In genomic region chr4:151988014-151988341, GRCm38 (mm10) we compare ENCODE assay signal across 7 mouse cellular contexts. TPM values are rescaled to one million over a fixed set of nuclear protein-coding genes. Genes with fewer than 3 reads are reported as not detected.
DNase-seq lines count a peak whose midpoint lies in the region; ATAC-seq and TF ChIP-seq lines count a peak whose summit lies in the region.

No protein-coding gene starts in this region.

- H3K9ac ChIP-seq in lung, embryonic 14.5 days, result peak overlapping the region; percentile 84
- peak overlapping the region; percentile 97 for H3K9ac ChIP-seq in embryonic facial prominence, embryonic 13.5 days
- H3K9ac ChIP-seq in intestine, embryonic 16.5 days (ENCODE audit: low read depth, low read length), result peak overlapping the region; percentile 97

- no peaks in the 10 kb centered on the region for H3K9me3 ChIP-seq in lung, embryonic 14.5 days (ENCODE audit: low read depth, low read length)
- H3K9me3 ChIP-seq in embryonic facial prominence, embryonic 13.5 days, result no peaks in the 10 kb centered on the region
- no peaks in the 10 kb centered on the region for H3K9me3 ChIP-seq in intestine, embryonic 16.5 days (ENCODE audit: control insufficient read depth, low read length)

- peaks cover 58% of the 10 kb centered on the region for H3K36me3 ChIP-seq in lung, embryonic 14.5 days (ENCODE audit: insufficient read depth)
- H3K36me3 ChIP-seq in embryonic facial prominence, embryonic 13.5 days, result peaks cover 60% of the 10 kb centered on the region
- H3K36me3 ChIP-seq in intestine, embryonic 16.5 days (ENCODE audit: control insufficient read depth, insufficient read depth, low read length), result peaks cover 14% of the 10 kb centered on the region

- peak; percentile 20 for DNase-seq in lung, embryonic 14.5 days
- DNase-seq in lung, postnatal 14 days, result no peak
- no peak for DNase-seq in Muller cell, postnatal 12 days (ENCODE audit: inconsistent ontology term)
- no peak for DNase-seq in embryo, embryonic 9.5 days (ENCODE audit: extremely low spot score)

- TF ChIP-seq CTCF in lung, embryonic 14.5 days (IDR thresholded peaks at IDR 0.05; ENCODE audit: low read depth), result no peak
- no peak for TF ChIP-seq CTCF in olfactory bulb, adult 2 months (IDR thresholded peaks at IDR 0.05; ENCODE audit: insufficient read depth, low read depth, low read length)

- no peak for TF ChIP-seq POLR2A in olfactory bulb, adult 2 months (IDR thresholded peaks at IDR 0.05; ENCODE audit: insufficient read depth, low read depth, low read length)

- no peaks in the 10 kb centered on the region for H3K27me3 ChIP-seq in lung, embryonic 14.5 days (ENCODE audit: insufficient read depth, low read length)
- no peaks in the 10 kb centered on the region for H3K27me3 ChIP-seq in embryonic facial prominence, embryonic 13.5 days
- H3K27me3 ChIP-seq in intestine, embryonic 16.5 days (replicated peaks; ENCODE audit: control insufficient read depth, insufficient read depth, low read length), result no peaks in the 10 kb centered on the region

- peak overlapping the region; percentile 77 for H3K27ac ChIP-seq in lung, embryonic 14.5 days (ENCODE audit: low read depth)
- peak overlapping the region; percentile 92 for H3K27ac ChIP-seq in embryonic facial prominence, embryonic 13.5 days
- H3K27ac ChIP-seq in intestine, embryonic 16.5 days (ENCODE audit: low read length), result peak overlapping the region; percentile 90
- peak overlapping the region; percentile 74; the same call in 1 of the 2 replicates for H3K27ac ChIP-seq in olfactory bulb, adult 2 months (ENCODE audit: insufficient read depth, low read depth, low read length)

- ATAC-seq in lung, embryonic 14.5 days (ENCODE audit: insufficient read depth), result no peak; the same call in none of the 2 replicates
- ATAC-seq in embryonic facial prominence, embryonic 13.5 days (ENCODE audit: insufficient number of reproducible peaks, insufficient read depth, low FRiP score, low TSS enrichment, low read depth), result no peak
- no peak for ATAC-seq in intestine, embryonic 16.5 days

- peaks cover 7% of the 10 kb centered on the region for H3K4me1 ChIP-seq in lung, embryonic 14.5 days (ENCODE audit: insufficient read depth)
- peaks cover 55% of the 10 kb centered on the region for H3K4me1 ChIP-seq in embryonic facial prominence, embryonic 13.5 days
- H3K4me1 ChIP-seq in intestine, embryonic 16.5 days (ENCODE audit: control insufficient read depth, insufficient read depth, low read length), result peaks cover 25% of the 10 kb centered on the region
- peaks cover 22% of the 10 kb centered on the region for H3K4me1 ChIP-seq in olfactory bulb, adult 2 months (ENCODE audit: control insufficient read depth, insufficient read depth, low read length)

- H3K4me3 ChIP-seq in lung, embryonic 14.5 days (ENCODE audit: low read depth, low read length), result peak overlapping the region; percentile 88
- peak overlapping the region; percentile 90 for H3K4me3 ChIP-seq in embryonic facial prominence, embryonic 13.5 days
- peak overlapping the region; percentile 97 for H3K4me3 ChIP-seq in intestine, embryonic 16.5 days (ENCODE audit: low read length)
- peak overlapping the region; percentile 85 for H3K4me3 ChIP-seq in olfactory bulb, adult 2 months (ENCODE audit: insufficient read depth, low read depth, low read length)

- H3K4me2 ChIP-seq in lung, embryonic 14.5 days, result peak overlapping the region; percentile 85
- H3K4me2 ChIP-seq in embryonic facial prominence, embryonic 13.5 days, result peak overlapping the region; percentile 82
- peak overlapping the region; percentile 57 for H3K4me2 ChIP-seq in intestine, embryonic 16.5 days (ENCODE audit: low read depth, low read length)

- 22% methylated on average over 10 of the region's 10 CpGs for WGBS in lung, embryonic 14.5 days
- WGBS in embryonic facial prominence, embryonic 13.5 days, result 17% methylated on average over 10 of the region's 10 CpGs
- WGBS in intestine, embryonic 16.5 days, result 26% methylated on average over 10 of the region's 10 CpGs
- 8% methylated on average over 10 of the region's 10 CpGs for WGBS in olfactory bulb, adult 2 months

RNA-seq across cellular contexts. Expression of gene Thap3, which starts 0.8 kb away (rescaled TPM):
- 27.2 and 31.2 TPM in 2 replicates for polyA plus RNA-seq in lung, embryonic 14.5 days (2014; fragmentation: Nextera tagmentation; extraction: Ambion mirVana)
- 56.3 and 61.2 TPM in 2 replicates for polyA plus RNA-seq in embryonic facial prominence, embryonic 13.5 days (2015; fragmentation: Nextera tagmentation; extraction: Ambion mirVana)
- 27.0 and 29.0 TPM in 2 replicates for polyA plus RNA-seq in intestine, embryonic 16.5 days (2015; fragmentation: Nextera tagmentation; extraction: Ambion mirVana)
- not detected in 2 replicates for polyA plus RNA-seq in olfactory bulb, adult 2 months (2012; ENCODE audit: insufficient read depth, insufficient read length, low replicate concordance, missing spikeins)

RNA-seq across cellular contexts. Expression of gene Phf13, which starts 8.1 kb away (rescaled TPM):
- polyA plus RNA-seq in lung, embryonic 14.5 days (2014; fragmentation: Nextera tagmentation; extraction: Ambion mirVana), result 28.4 and 32.3 TPM in 2 replicates
- 38.0 and 38.1 TPM in 2 replicates for polyA plus RNA-seq in embryonic facial prominence, embryonic 13.5 days (2015; fragmentation: Nextera tagmentation; extraction: Ambion mirVana)
- 15.5 and 16.7 TPM in 2 replicates for polyA plus RNA-seq in intestine, embryonic 16.5 days (2015; fragmentation: Nextera tagmentation; extraction: Ambion mirVana)
- not detected in 2 replicates for polyA plus RNA-seq in olfactory bulb, adult 2 months (2012; ENCODE audit: insufficient read depth, insufficient read length, low replicate concordance, missing spikeins)

RNA-seq across cellular contexts. Expression of gene Klhl21, which starts 20.6 kb away (rescaled TPM):
- 10.3 and 10.6 TPM in 2 replicates for polyA plus RNA-seq in lung, embryonic 14.5 days (2014; fragmentation: Nextera tagmentation; extraction: Ambion mirVana)
- polyA plus RNA-seq in embryonic facial prominence, embryonic 13.5 days (2015; fragmentation: Nextera tagmentation; extraction: Ambion mirVana), result 10.1 TPM in 2 replicates
- polyA plus RNA-seq in intestine, embryonic 16.5 days (2015; fragmentation: Nextera tagmentation; extraction: Ambion mirVana), result 7.4 and 8.3 TPM in 2 replicates
- polyA plus RNA-seq in olfactory bulb, adult 2 months (2012; ENCODE audit: insufficient read depth, insufficient read length, low replicate concordance, missing spikeins), result not detected in 2 replicates

RNA-seq across cellular contexts. Expression of gene Zbtb48, which starts 39.5 kb away (rescaled TPM):
- 22.7 and 26.8 TPM in 2 replicates for polyA plus RNA-seq in lung, embryonic 14.5 days (2014; fragmentation: Nextera tagmentation; extraction: Ambion mirVana)
- 17.5 and 22.9 TPM in 2 replicates for polyA plus RNA-seq in embryonic facial prominence, embryonic 13.5 days (2015; fragmentation: Nextera tagmentation; extraction: Ambion mirVana)
- polyA plus RNA-seq in intestine, embryonic 16.5 days (2015; fragmentation: Nextera tagmentation; extraction: Ambion mirVana), result 13.5 and 16.6 TPM in 2 replicates
- polyA plus RNA-seq in olfactory bulb, adult 2 months (2012; ENCODE audit: insufficient read depth, insufficient read length, low replicate concordance, missing spikeins), result not detected in 2 replicates

RNA-seq across cellular contexts. Expression of gene Tas1r1, which starts 50.4 kb away (rescaled TPM):
- 0.23 and 0.30 TPM in 2 replicates for polyA plus RNA-seq in lung, embryonic 14.5 days (2014; fragmentation: Nextera tagmentation; extraction: Ambion mirVana)
- polyA plus RNA-seq in embryonic facial prominence, embryonic 13.5 days (2015; fragmentation: Nextera tagmentation; extraction: Ambion mirVana), result 0.55 and 0.59 TPM in 2 replicates
- 0.20 and 0.21 TPM in 2 replicates for polyA plus RNA-seq in intestine, embryonic 16.5 days (2015; fragmentation: Nextera tagmentation; extraction: Ambion mirVana)
- not detected in 2 replicates for polyA plus RNA-seq in olfactory bulb, adult 2 months (2012; ENCODE audit: insufficient read depth, insufficient read length, low replicate concordance, missing spikeins)

Comparison
In these comparisons a context has a peak if more than half of its experiments do, and no peak if none do; other contexts are left out.
1. RNA of gene Thap3, which starts 0.8 kb away (polyA plus RNA-seq): 56.3 to 61.2 TPM in embryonic facial prominence, embryonic 13.5 days, 27.2 to 31.2 TPM in lung, embryonic 14.5 days and 27.0 to 29.0 TPM in intestine, embryonic 16.5 days; not detected in olfactory bulb, adult 2 months; every median in the first group is over 10 times any median in the second.
2. Peak in every context shown above with its lines, with median percentiles within 50 percentile points of each other: H3K27ac ChIP-seq, H3K4me2 ChIP-seq, H3K4me3 ChIP-seq and H3K9ac ChIP-seq.